Mouse (Mus musculus) cortical plate, adult 2 months (tissue): Measurements from ENCODE around the gene Mtmr2.

Source experiments
- CTCF ChIP-seq: fragments of 200-500 bp; IDR thresholded peaks from 2 replicates; pipeline ENCODE4 v1.5.1; 2011; ENCODE audit warnings: mild to moderate bottlenecking, control low read depth, low read length; ENCODE audit not compliant: insufficient read depth; ENCODE audit errors: extremely low read depth
- POLR2A ChIP-seq: fragments of 200-500 bp; IDR thresholded peaks from 2 replicates; pipeline ENCODE4 v1.6.1; 2011; ENCODE audit warnings: mild to moderate bottlenecking, low read length, control low read depth; ENCODE audit not compliant: insufficient read depth; ENCODE audit errors: extremely low read depth

GRCm38 (mm10) chr9:13809937-13810336 is 61.7 kb downstream of the Mtmr2 start:
- TF ChIP-seq CTCF (no peak), POLR2A (no peak)
